Comparison of ENCODE assay signal across 8 mouse cellular contexts in the genomic region with DNA sequence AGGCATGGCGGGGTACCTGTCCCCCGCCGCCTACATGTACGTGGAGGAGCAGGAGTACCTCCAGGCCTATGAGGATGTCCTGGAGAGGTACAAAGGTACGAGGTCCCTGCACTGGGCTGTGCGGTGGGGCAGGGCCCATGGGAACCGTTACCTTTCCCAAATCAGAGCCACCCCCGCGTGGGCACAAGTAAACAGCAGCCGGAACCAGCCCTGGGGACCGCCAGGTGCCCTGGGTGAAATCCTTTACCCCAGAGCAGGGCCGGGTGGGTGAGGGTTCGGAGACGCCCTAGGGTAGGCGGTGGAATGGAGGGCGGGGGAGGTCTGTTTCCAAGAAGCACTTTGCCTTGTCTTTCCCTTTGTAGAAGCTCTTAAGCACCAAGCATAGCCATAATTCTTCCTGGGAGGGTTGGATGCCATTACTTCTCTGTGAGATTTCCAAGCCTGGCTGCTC.
DNase-seq lines count a peak whose midpoint lies in the region; ATAC-seq and TF ChIP-seq lines count a peak whose summit lies in the region.

No protein-coding gene starts in this region.

- no peak for TF ChIP-seq EP300 in liver, postnatal 0 days (IDR thresholded peaks at IDR 0.05; ENCODE audit: low read depth)

- intact Hi-C loops in gastrocnemius, adult 2 months (cut with DNase I): loop anchor here (2.0 to 5.0 kb wide), 3 partner anchors 35 to 153 kb away; no protein-coding TSS in a partner anchor
- intact Hi-C loops in gastrocnemius, postnatal 36 days (cut with DNase I): no loop called here

- no peaks in the 10 kb centered on the region for H3K36me3 ChIP-seq in hindbrain, embryonic 10.5 days
- H3K36me3 ChIP-seq in liver, postnatal 0 days (replicated peaks; ENCODE audit: insufficient read depth, low read length): no peaks in the 10 kb centered on the region
- H3K36me3 ChIP-seq in stomach, embryonic 16.5 days (ENCODE audit: control insufficient read depth, insufficient read depth, low read length): no peaks in the 10 kb centered on the region

- 1% methylated on average over 16 of the region's 16 CpGs for WGBS in hindbrain, embryonic 10.5 days
- WGBS in liver, postnatal 0 days (ENCODE audit: insufficient replicate concordance): 13% methylated on average over 16 of the region's 16 CpGs
- 5% methylated on average over 16 of the region's 16 CpGs for WGBS in stomach, embryonic 16.5 days

- DNase-seq in gastrocnemius, adult 2 months: peak; percentile 67
- DNase-seq in gastrocnemius, postnatal 36 days: no peak
- peak; percentile 54 for DNase-seq in embryo, embryonic 11 days
- peak; percentile 49 for DNase-seq in hindbrain, embryonic 10.5 days (ENCODE audit: low spot score)
- no peak for DNase-seq in liver, postnatal 0 days
- DNase-seq in layer of hippocampus, postnatal 14 days (ENCODE audit: low spot score in 2 of 2): no peak

- ATAC-seq in CD4-positive, CD25-positive, alpha-beta regulatory T cell, adult 4 months: peak; percentile 12
- peak; percentile 19; the same call in 1 of the 2 replicates for ATAC-seq in liver, postnatal 0 days
- peak; percentile 47; the same call in 1 of the 2 replicates for ATAC-seq in stomach, embryonic 16.5 days (ENCODE audit: insufficient read depth, low FRiP score)

- H3K4me3 ChIP-seq in gastrocnemius, adult 2 months: peak overlapping the region; percentile 93
- H3K4me3 ChIP-seq in hindbrain, embryonic 10.5 days: peak overlapping the region; percentile 95
- H3K4me3 ChIP-seq in liver, postnatal 0 days (ENCODE audit: low read depth, low read length): peak overlapping the region; percentile 64
- H3K4me3 ChIP-seq in stomach, embryonic 16.5 days (replicated peaks; ENCODE audit: low read length): peak overlapping the region; percentile 72

- no peaks in the 10 kb centered on the region for H3K9me3 ChIP-seq in hindbrain, embryonic 10.5 days
- H3K9me3 ChIP-seq in liver, postnatal 0 days (ENCODE audit: low read length): no peaks in the 10 kb centered on the region
- H3K9me3 ChIP-seq in stomach, embryonic 16.5 days (replicated peaks; ENCODE audit: control insufficient read depth, low read length): no peaks in the 10 kb centered on the region

- TF ChIP-seq CTCF in gastrocnemius, adult 2 months (IDR thresholded peaks at IDR 0.05): no peak
- TF ChIP-seq CTCF in liver, postnatal 0 days (IDR thresholded peaks at IDR 0.05; ENCODE audit: low read depth): no peak

- H3K9ac ChIP-seq in liver, postnatal 0 days (replicated peaks): peak overlapping the region; percentile 60
- peak overlapping the region; percentile 75 for H3K9ac ChIP-seq in stomach, embryonic 16.5 days (ENCODE audit: low read length)

- H3K27ac ChIP-seq in gastrocnemius, adult 2 months: peak overlapping the region; percentile 97
- H3K27ac ChIP-seq in hindbrain, embryonic 10.5 days: peak overlapping the region; percentile 94
- no peak overlapping the region for H3K27ac ChIP-seq in liver, postnatal 0 days (ENCODE audit: low read depth)
- H3K27ac ChIP-seq in stomach, embryonic 16.5 days (ENCODE audit: low read length): no peak overlapping the region

- peaks cover 11% of the 10 kb centered on the region for H3K27me3 ChIP-seq in hindbrain, embryonic 10.5 days (ENCODE audit: insufficient read depth, poor library complexity, severe bottlenecking)
- peaks cover 2% of the 10 kb centered on the region; the same call in 1 of the 2 replicates for H3K27me3 ChIP-seq in liver, postnatal 0 days (ENCODE audit: insufficient read depth, low read length)
- 0 out of 2 replicates have a peak, but pooled peaks cover 2% of the 10 kb centered on the region for H3K27me3 ChIP-seq in stomach, embryonic 16.5 days (ENCODE audit: control insufficient read depth, insufficient read depth, low read length)

- peak overlapping the region; percentile 82 for H3K4me2 ChIP-seq in liver, postnatal 0 days (ENCODE audit: low read depth, low read length)
- peak overlapping the region; percentile 98 for H3K4me2 ChIP-seq in stomach, embryonic 16.5 days (ENCODE audit: low read depth, low read length)

- peaks cover 57% of the 10 kb centered on the region for H3K4me1 ChIP-seq in hindbrain, embryonic 10.5 days (replicated peaks)
- 0 out of 2 replicates have a peak, but pooled peaks cover 8% of the 10 kb centered on the region for H3K4me1 ChIP-seq in liver, postnatal 0 days (ENCODE audit: insufficient read depth)
- H3K4me1 ChIP-seq in stomach, embryonic 16.5 days (ENCODE audit: control insufficient read depth, insufficient read depth, low read length): peaks cover 6% of the 10 kb centered on the region; the same call in 1 of the 2 replicates

Comparison
In these comparisons a context has a peak if more than half of its experiments do, and no peak if none do; other contexts are left out.
1. DNase-seq: peak in gastrocnemius, adult 2 months (single experiment), embryo, embryonic 11 days (single experiment) and hindbrain, embryonic 10.5 days (single experiment); none in gastrocnemius, postnatal 36 days (0 of 2), liver, postnatal 0 days (single experiment) and layer of hippocampus, postnatal 14 days (0 of 2).
2. H3K27ac ChIP-seq: peak in gastrocnemius, adult 2 months (single experiment) and hindbrain, embryonic 10.5 days (single experiment); none in liver, postnatal 0 days (single experiment) and stomach, embryonic 16.5 days (single experiment).
3. Peak in every context shown above with its lines, with median percentiles within 50 percentile points of each other: H3K4me3 ChIP-seq and ATAC-seq.